Mouse (Mus musculus) v-Abl transformed pro-B cells (cell line): ENCODE measurements around the gene Mylk.
"Not testable (repeated sequence)": the region's sequence is repeated elsewhere in the genome, so short reads cannot be mapped to it uniquely, and the experiment has no call there.

Experiments used
- in situ Hi-C, 2 experiments: fragments of 400-800 bp; cut with MboI; formaldehyde crosslinking; loops; one replicate each; pipeline ENCODE4 v1.15.1; 2025; ENCODE audit not compliant: unreplicated experiment in 2 of 2

Mylk gene

GRCm38 (mm10) chr16:34767443-34767842 lies 22.4 kb downstream of the Mylk start:
- in situ Hi-C loops, result no loop called here

GRCm38 (mm10) chr16:34768436-34768835 lies 23.4 kb downstream of the Mylk start:
- in situ Hi-C loops, result no loop called here

GRCm38 (mm10) chr16:34770127-34770526 lies 25.1 kb downstream of the Mylk start:
- in situ Hi-C loops, result no loop called here

GRCm38 (mm10) chr16:34772445-34773032 lies 27.5 kb downstream of the Mylk start:
- in situ Hi-C loops, result no loop called here

GRCm38 (mm10) chr16:34782442-34782841 lies 37.4 kb downstream of the Mylk start:
- in situ Hi-C loops, result no loop called here

GRCm38 (mm10) chr16:34783536-34783935 lies 38.5 kb downstream of the Mylk start:
- in situ Hi-C loops, result no loop called here

- in situ Hi-C loops, result no loop called here
These were observed 39.7 kb downstream of the Mylk start for GRCm38 (mm10) chr16:34784675-34785074.

GRCm38 (mm10) chr16:34792555-34792954 lies 47.5 kb downstream of the Mylk start:
- in situ Hi-C loops, result no loop called here

- in situ Hi-C loops, result no loop called here
These were observed 48.0 kb downstream of the Mylk start for GRCm38 (mm10) chr16:34793000-34793399.

- in situ Hi-C loops, result no loop called here
These were observed 56.2 kb downstream of the Mylk start for GRCm38 (mm10) chr16:34801222-34801621.

- in situ Hi-C loops, result no loop called here
These were observed 59.4 kb downstream of the Mylk start for GRCm38 (mm10) chr16:34804286-34805010.

GRCm38 (mm10) chr16:34806883-34807767 lies 62.1 kb downstream of the Mylk start:
- in situ Hi-C loops, result no loop called here

GRCm38 (mm10) chr16:34807768-34808275 lies 62.8 kb downstream of the Mylk start:
- in situ Hi-C loops, result no loop called here

GRCm38 (mm10) chr16:34812165-34812564 lies 67.2 kb downstream of the Mylk start:
- in situ Hi-C loops, result no loop called here

- in situ Hi-C loops, result not testable (repeated sequence)
These were observed 68.2 kb downstream of the Mylk start for GRCm38 (mm10) chr16:34813161-34813560.

GRCm38 (mm10) chr16:34813570-34813969 lies 68.6 kb downstream of the Mylk start:
- in situ Hi-C loops, result no loop called here

GRCm38 (mm10) chr16:34814612-34815011 lies 69.6 kb downstream of the Mylk start:
- in situ Hi-C loops, result no loop called here

GRCm38 (mm10) chr16:34816548-34816947 lies 71.5 kb downstream of the Mylk start:
- in situ Hi-C loops, result no loop called here

- in situ Hi-C loops, result no loop called here
These were observed 80.2 kb downstream of the Mylk start for GRCm38 (mm10) chr16:34825111-34825744.

- in situ Hi-C loops, result no loop called here
These were observed 89.5 kb downstream of the Mylk start for GRCm38 (mm10) chr16:34834477-34834876.
